Mouse (Mus musculus) left cerebral cortex, adult 8-10 months (tissue): ENCODE data around the gene Slc25a48. TPM values are rescaled to one million over a fixed set of nuclear protein-coding genes. Genes with fewer than 3 reads are reported as not detected.
A peak's percentile ranks its signal among the peaks of the same experiment; 100 is the strongest.

Experiments used
- DNase-seq, 2 experiments: peaks; one replicate each; pipeline ENCODE4 v3.0.0; 2022; ENCODE audit warnings: low spot score in 2 of 2
- total RNA-seq, 4 experiments: library from RNA; stranded (reverse); gene quantifications; 2 replicates each; pipeline ENCODE4 v1.2.4; 2022

Slc25a48 gene
- total RNA-seq = under 1 TPM in 2 of 4 experiments, not detected in 2; 0.09 to 0.11 TPM

GRCm38 (mm10) chr13:56438211-56439075, at the start of gene Slc25a48:
Slc25a48 (plus strand) TSS chr13:56438355.
- no peak for DNase-seq

DNA sequence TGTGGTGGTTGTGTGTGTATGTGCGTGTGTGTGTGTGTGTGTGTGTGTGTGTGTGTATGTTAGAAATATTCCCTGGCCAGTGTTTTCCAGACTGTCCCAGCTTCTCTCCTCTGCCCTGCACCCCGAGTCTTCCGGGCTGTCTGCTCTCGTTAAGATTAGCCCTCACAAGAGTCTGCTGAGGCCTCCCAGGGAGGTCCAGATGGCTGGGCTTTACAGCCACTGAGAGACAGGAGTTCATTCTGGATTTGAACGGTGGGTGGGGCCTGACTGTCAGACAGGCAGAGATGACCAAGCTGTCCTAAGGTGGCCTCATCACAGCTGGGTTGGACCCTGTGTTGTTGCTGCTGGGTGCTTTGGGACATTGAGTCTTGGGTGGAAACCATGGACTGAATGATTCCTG, 40.6 kb upstream of the Slc25a48 start:
- DNase-seq = no peak

DNA sequence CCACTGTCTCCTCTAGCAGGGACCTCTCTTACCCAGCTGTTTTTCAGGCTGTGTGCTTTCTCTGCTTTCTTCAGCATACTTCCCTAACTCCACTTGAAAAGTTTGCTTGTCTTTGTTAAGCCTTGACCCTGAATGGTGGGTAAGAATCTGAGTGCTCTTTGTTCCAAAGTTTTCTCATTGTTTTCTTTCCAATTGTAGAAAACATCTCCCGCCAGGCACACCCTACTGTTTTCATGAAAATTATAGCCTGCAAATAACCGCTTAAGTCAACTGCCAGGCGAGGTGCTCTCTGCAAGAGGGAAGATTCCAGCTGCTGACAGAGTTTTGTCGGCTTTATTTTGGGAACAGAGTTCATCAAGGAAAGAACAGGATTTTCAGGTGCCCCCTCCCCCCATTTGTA, 37.0 kb upstream of the Slc25a48 start:
- DNase-seq = no peak

DNA sequence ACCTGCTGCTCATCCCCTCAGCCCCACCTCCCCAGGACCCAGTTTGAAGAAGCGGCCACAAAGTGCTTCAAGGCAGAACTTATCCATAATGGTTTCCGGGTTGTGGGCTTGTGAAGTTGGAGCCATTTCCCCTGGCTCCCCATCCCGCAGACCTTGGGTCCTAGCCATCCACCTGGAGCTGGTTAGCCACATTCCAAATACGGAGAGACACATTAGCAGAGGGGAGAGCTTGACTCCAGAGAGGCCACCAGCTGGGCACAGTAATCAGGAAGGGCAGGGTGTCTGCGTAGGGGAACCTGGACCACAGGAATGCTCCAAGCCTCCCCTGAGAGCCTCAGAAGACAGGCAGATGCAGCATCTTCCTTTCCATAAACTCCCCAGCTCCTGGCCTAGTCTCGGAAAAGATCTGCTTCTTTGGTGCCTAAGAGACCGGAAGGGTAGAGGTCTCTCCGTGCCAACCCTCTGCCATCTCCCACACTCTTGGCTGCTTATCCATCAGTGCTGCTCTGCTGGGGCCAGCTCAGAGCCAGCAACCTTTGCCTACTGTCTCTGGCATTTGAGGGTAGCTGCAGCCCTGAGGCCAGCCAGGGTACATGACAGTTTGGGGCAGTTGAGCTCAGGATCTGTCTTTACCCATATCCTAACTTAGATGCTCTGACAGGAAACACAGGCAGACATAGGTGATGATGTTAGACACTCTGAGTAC, 34.6 kb upstream of the Slc25a48 start:
- DNase-seq = no peak

DNA sequence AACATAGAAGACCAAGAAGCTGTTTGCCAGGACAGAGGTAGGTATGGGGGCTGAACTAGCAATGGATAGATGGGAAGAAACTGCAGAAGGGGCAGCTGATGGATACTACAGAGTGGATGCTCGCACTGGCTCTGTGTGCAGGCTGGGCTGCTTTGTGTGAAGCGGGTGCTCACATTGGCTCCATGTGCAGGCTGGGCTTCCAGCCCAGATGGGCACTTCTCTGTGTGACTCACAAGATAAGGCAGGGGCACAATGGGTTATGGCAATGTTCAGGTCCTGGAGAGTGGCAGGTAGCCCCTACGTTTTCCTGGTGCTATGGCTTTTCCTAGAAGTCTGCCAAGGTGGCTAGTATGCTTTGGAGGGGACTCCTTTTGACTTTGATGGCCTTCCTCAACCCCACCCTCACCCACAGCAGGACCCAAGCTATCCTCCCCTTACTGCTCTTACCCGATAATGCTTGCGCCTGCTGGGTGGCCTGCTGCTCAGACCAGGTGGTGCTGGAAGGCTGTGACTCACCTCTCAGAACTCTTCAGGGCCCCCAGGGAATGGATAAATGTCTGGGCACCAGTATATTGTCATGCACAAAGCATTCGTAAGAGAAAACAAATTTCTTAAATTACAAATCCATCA, 33.5 kb upstream of the Slc25a48 start:
- no peak for DNase-seq

GRCm38 (mm10) chr13:56412286-56412873, 25.8 kb upstream of the Slc25a48 start:
- no peak for DNase-seq

- no peak for DNase-seq
Measured at GRCm38 (mm10) chr13:56418685-56419483, 19.3 kb upstream of the Slc25a48 start.

GRCm38 (mm10) chr13:56419538-56419937, 18.6 kb upstream of the Slc25a48 start:
- DNase-seq = no peak

- DNase-seq = peak; percentile 30 to 65
Measured at GRCm38 (mm10) chr13:56422072-56422723, 16.0 kb upstream of the Slc25a48 start.

DNA sequence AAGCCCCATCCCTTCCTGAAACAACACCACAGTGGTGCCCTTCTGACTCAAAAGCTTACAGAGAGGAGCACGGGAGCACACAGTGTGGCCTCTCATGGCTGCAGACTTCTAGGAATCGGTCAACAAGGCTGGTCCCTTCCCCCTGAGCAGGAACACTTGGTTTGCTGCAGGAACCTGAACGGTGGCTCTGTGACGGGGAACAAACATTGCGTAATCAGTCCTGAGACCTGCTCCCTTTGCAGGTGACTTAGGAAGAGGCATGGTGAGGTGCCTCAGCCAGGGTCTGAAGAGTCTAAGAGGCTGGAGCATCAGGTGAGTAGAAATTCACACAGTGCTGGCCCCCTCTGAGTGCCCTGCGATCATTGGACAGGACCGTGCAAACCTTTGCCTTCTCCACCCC, 12.2 kb upstream of the Slc25a48 start:
- DNase-seq = no peak

- DNase-seq = no peak
Measured at GRCm38 (mm10) chr13:56426365-56426764, 11.8 kb upstream of the Slc25a48 start, which contains the start of gene Gm3045. Gm3045 (plus strand) TSS chr13:56426594.

- DNase-seq = peak in 1 of 2 experiments; percentile 73
Measured at GRCm38 (mm10) chr13:56428724-56429500, 9.2 kb upstream of the Slc25a48 start.

GRCm38 (mm10) chr13:56432496-56432895, 5.7 kb upstream of the Slc25a48 start:
- no peak for DNase-seq

DNA sequence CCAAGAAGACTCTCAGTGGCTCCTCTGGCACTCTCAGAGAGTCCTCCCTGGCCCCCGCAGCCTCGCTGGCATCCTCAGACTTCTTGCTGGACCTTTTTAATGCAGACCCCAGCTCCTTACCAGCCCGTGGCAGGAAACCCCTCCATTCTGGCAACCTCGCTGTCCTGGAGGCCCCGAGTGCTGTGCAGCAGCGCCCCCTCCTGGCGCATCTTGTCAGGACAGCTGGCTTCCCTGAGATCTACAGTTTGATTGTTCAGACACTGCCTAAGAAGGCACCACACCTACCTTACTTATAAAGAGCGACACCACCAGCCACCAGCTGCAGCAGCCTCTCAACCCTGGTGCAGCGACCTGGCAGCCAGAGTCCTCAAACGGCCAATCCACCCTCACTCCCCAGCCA, 4.7 kb upstream of the Slc25a48 start:
- peak in 1 of 2 experiments; percentile 61 for DNase-seq

- DNase-seq = no peak
Measured at GRCm38 (mm10) chr13:56434311-56434751, 3.8 kb upstream of the Slc25a48 start.

GRCm38 (mm10) chr13:56435615-56436287, 2.4 kb upstream of the Slc25a48 start:
- no peak for DNase-seq

GRCm38 (mm10) chr13:56443411-56443810, 5.3 kb downstream of the Slc25a48 start:
- DNase-seq = no peak

DNA sequence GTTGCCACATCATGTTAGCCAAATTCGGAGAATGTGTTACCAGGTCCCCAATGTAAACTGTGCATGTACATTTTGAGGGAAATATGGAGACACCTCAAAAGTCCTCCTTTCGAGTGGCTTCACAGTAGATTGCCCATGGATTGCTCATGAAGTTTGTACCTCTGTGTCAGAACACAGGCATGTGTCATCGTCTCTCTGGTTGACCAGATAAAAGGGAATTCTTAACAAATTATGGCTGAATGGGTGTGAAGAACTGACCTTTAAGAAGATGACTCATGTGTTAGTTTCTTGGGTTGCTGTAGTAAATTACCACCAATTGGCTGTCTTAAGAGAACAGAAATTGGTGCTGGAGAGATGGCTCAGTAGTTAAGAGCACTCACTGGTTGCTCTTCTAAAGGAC, 6.0 kb downstream of the Slc25a48 start:
- no peak for DNase-seq

DNA sequence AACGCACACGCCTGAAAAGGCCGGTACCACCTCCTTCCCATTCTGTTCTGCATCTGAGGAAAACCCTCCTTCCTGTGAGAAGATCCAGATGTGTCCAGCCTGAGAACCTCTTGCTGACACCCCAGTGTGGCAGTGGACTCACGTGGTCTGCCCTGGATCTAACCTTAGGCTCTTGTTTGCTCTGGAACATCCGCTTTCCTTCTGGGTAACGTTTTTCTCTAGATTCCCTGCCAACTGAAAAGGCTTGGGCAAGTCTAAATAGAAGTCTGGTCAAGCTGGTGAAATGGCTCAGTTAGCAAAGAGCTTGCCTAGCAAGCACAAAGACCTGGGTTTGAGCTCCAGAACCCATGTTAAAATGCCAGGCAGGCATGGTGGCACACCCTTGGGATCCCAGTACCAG, 6.8 kb downstream of the Slc25a48 start:
- no peak for DNase-seq
